Mouse (Mus musculus): Measurements from ENCODE around the gene Ints2. TPM values are rescaled to one million over a fixed set of nuclear protein-coding genes. Genes with fewer than 3 reads are reported as not detected.
"Not testable (repeated sequence)": the region's sequence is repeated elsewhere in the genome, so short reads cannot be mapped to it uniquely, and the experiment has no call there.

Gene Ints2
- total RNA-seq (2021), result 1 to 10 TPM; 4.5 to 5.2 TPM
- long read RNA-seq, experiment 1, result 0 reads
- long read RNA-seq, experiment 2, full-length matches to known transcripts, result 2 of 2 reads
- long read RNA-seq, experiment 2, partial matches to known transcripts, result 0 of 2 reads
- long read RNA-seq, experiment 2, other reads (novel, unspliced or antisense), result 0 of 2 reads

GRCm38 (mm10) chr11:86257460-86258076 lies at the start of gene Ints2:
Gene Ints2 (minus strand): TSS chr11:86257575.
- intact Hi-C loops (cut with DNase I; ENCODE audit: low total_unique reads), result no loop called here
- peak; percentile 95 for DNase-seq

GRCm38 (mm10) chr11:86292201-86292600 lies 34.8 kb upstream of the Ints2 start:
- intact Hi-C loops (cut with DNase I; ENCODE audit: low total_unique reads); DNase-seq: not testable (repeated sequence)

GRCm38 (mm10) chr11:86291714-86292113 lies 34.3 kb upstream of the Ints2 start:
- DNase-seq, result no peak
- intact Hi-C loops (cut with DNase I; ENCODE audit: low total_unique reads), result no loop called here

- intact Hi-C loops (cut with DNase I; ENCODE audit: low total_unique reads), result no loop called here
Measured at GRCm38 (mm10) chr11:86285729-86286128, 28.4 kb upstream of the Ints2 start.

GRCm38 (mm10) chr11:86278442-86279102 lies 21.2 kb upstream of the Ints2 start:
- DNase-seq, result no peak
- intact Hi-C loops (cut with DNase I; ENCODE audit: low total_unique reads), result no loop called here

More at GRCm38 (mm10) chr11:86285729-86286128, 28.4 kb upstream of the Ints2 start:
- DNase-seq, result no peak

GRCm38 (mm10) chr11:86257054-86257453 lies 321 bp downstream of the Ints2 start:
- DNase-seq, result no peak
- intact Hi-C loops (cut with DNase I; ENCODE audit: low total_unique reads), result no loop called here

GRCm38 (mm10) chr11:86253342-86253741 lies 4.0 kb downstream of the Ints2 start:
- intact Hi-C loops (cut with DNase I; ENCODE audit: low total_unique reads), result no loop called here

GRCm38 (mm10) chr11:86232446-86232845 lies 24.9 kb downstream of the Ints2 start:
- no peak for DNase-seq
- intact Hi-C loops (cut with DNase I; ENCODE audit: low total_unique reads), result no loop called here

More at GRCm38 (mm10) chr11:86253342-86253741, 4.0 kb downstream of the Ints2 start:
- DNase-seq, result no peak

- intact Hi-C loops (cut with DNase I; ENCODE audit: low total_unique reads), result no loop called here
- no peak for DNase-seq
Measured at GRCm38 (mm10) chr11:86231781-86232350, 25.5 kb downstream of the Ints2 start.

- intact Hi-C loops (cut with DNase I; ENCODE audit: low total_unique reads), result no loop called here
- DNase-seq, result no peak
Measured at GRCm38 (mm10) chr11:86226646-86227180, 30.7 kb downstream of the Ints2 start.

GRCm38 (mm10) chr11:86225761-86226160 lies 31.6 kb downstream of the Ints2 start:
- no peak for DNase-seq
- intact Hi-C loops (cut with DNase I; ENCODE audit: low total_unique reads), result no loop called here

- intact Hi-C loops (cut with DNase I; ENCODE audit: low total_unique reads), result no loop called here
Measured at GRCm38 (mm10) chr11:86211803-86212202, 45.6 kb downstream of the Ints2 start.

GRCm38 (mm10) chr11:86209123-86209522 lies 48.3 kb downstream of the Ints2 start:
- DNase-seq, result no peak
- intact Hi-C loops (cut with DNase I; ENCODE audit: low total_unique reads), result no loop called here

More at GRCm38 (mm10) chr11:86211803-86212202, 45.6 kb downstream of the Ints2 start:
- DNase-seq, result no peak

GRCm38 (mm10) chr11:86205876-86206275 lies 51.5 kb downstream of the Ints2 start:
- intact Hi-C loops (cut with DNase I; ENCODE audit: low total_unique reads), result no loop called here
- no peak for DNase-seq

- DNase-seq, result no peak
- intact Hi-C loops (cut with DNase I; ENCODE audit: low total_unique reads), result no loop called here
Measured at GRCm38 (mm10) chr11:86205031-86205430, 52.3 kb downstream of the Ints2 start.

GRCm38 (mm10) chr11:86201901-86202675 lies 55.3 kb downstream of the Ints2 start:
- DNase-seq, result peak; percentile 32

GRCm38 (mm10) chr11:86201037-86201786 lies 56.2 kb downstream of the Ints2 start, which contains the start of gene Brip1:
Gene Brip1 (minus strand): TSS chr11:86201193.
- peak; percentile 89 for DNase-seq
- intact Hi-C loops (cut with DNase I; ENCODE audit: low total_unique reads), result no loop called here

More at GRCm38 (mm10) chr11:86201901-86202675, 55.3 kb downstream of the Ints2 start:
- intact Hi-C loops (cut with DNase I; ENCODE audit: low total_unique reads), result no loop called here

GRCm38 (mm10) chr11:86200460-86201021 lies 56.8 kb downstream of the Ints2 start:
- DNase-seq, result no peak
- intact Hi-C loops (cut with DNase I; ENCODE audit: low total_unique reads), result no loop called here

Measured in gastrocnemius, postnatal 14 days (tissue).